15 mouse cellular contexts compared by ENCODE assay signal in the genomic region with DNA sequence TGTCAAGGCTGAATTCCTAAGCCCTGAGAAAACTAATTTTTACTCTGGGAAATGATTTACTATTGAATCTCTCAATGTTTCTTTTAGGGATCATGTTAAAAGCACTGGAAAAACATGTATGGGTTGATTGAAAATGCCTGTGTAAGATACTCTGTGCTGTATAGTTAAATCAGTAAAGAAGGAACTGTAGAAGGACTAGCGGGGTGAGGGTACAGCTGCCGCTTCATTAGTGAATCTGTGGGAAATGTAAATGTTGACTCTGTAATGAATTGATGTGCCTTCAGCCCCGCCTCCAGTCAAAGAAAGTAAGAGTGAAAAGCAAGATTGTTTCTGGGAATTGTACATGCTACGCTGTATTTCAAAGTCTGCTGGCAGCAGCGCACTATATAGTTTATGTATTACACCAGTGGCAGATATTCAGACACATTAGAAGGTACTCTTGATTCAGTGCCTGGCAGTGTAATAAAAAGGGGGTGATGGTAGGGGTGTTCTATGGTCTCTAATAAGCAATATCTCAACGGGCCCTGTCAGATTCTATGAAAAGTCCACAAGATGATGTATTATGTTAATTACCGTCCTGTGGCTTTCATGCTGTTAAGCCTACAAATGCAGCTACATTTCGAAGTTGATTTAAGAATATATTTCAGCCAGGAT.
DNase-seq lines count a peak whose midpoint lies in the region; ATAC-seq lines count a peak whose summit lies in the region.
"Had no signal": no experiment of that assay in that cellular context is flagged by ENCODE, and none has a peak within 500 bp of the region (broad histone marks: within the 10 kb centered on the region; RNA-seq: fewer than 3 reads in every experiment).

No protein-coding gene starts in this region.

- WGBS in neural tube, embryonic 11.5 days: 52% methylated on average over 8 of the region's 8 CpGs
- WGBS in midbrain, embryonic 14.5 days: 43% methylated on average over 8 of the region's 8 CpGs

- H3K4me2 ChIP-seq in neural tube, embryonic 11.5 days (ENCODE audit: low read depth): no peak overlapping the region
- H3K4me2 ChIP-seq in midbrain, embryonic 14.5 days (ENCODE audit: low read length): no peak overlapping the region
- H3K4me2 ChIP-seq: heart, embryonic 11.5 days; limb, embryonic 12.5 days had no signal

- no peaks in the 10 kb centered on the region for H3K9me3 ChIP-seq in neural tube, embryonic 11.5 days (ENCODE audit: control insufficient read depth, low read length)
- no peaks in the 10 kb centered on the region for H3K9me3 ChIP-seq in midbrain, embryonic 14.5 days (ENCODE audit: control insufficient read depth, low read length)
- H3K9me3 ChIP-seq: G1E; limb, embryonic 12.5 days had no signal

- H3K27ac ChIP-seq in neural tube, embryonic 11.5 days (ENCODE audit: low read depth, low read length): no peak overlapping the region
- H3K27ac ChIP-seq in midbrain, embryonic 14.5 days (replicated peaks; ENCODE audit: low read depth, low read length): no peak overlapping the region
- H3K27ac ChIP-seq: limb, embryonic 12.5 days had no signal

- no peak overlapping the region for H3K4me3 ChIP-seq in neural tube, embryonic 11.5 days (ENCODE audit: low read depth, low read length)
- H3K4me3 ChIP-seq in midbrain, embryonic 14.5 days (replicated peaks; ENCODE audit: low read depth, low read length): no peak overlapping the region
- H3K4me3 ChIP-seq: limb, embryonic 12.5 days had no signal

- peaks cover 5% of the 10 kb centered on the region; the same call in 1 of the 2 replicates for H3K4me1 ChIP-seq in neural tube, embryonic 11.5 days (ENCODE audit: control insufficient read depth, insufficient read depth, low read length)
- H3K4me1 ChIP-seq in midbrain, embryonic 14.5 days (ENCODE audit: control insufficient read depth, insufficient read depth, low read length): peaks cover 16% of the 10 kb centered on the region; the same call in 1 of the 2 replicates

- no peaks in the 10 kb centered on the region for H3K27me3 ChIP-seq in neural tube, embryonic 11.5 days (ENCODE audit: control insufficient read depth, insufficient read depth, low read length)
- H3K27me3 ChIP-seq in midbrain, embryonic 14.5 days (ENCODE audit: control insufficient read depth, insufficient read depth, low read length): no peaks in the 10 kb centered on the region

- H3K9ac ChIP-seq in neural tube, embryonic 11.5 days (ENCODE audit: low read length): no peak overlapping the region
- H3K9ac ChIP-seq in midbrain, embryonic 14.5 days (replicated peaks; ENCODE audit: low read length): no peak overlapping the region
- H3K9ac ChIP-seq: limb, embryonic 12.5 days; liver, postnatal 0 days had no signal

- intact Hi-C loops in heart, postnatal 36 days (cut with DNase I): loop anchor here (5.0 kb wide), 1 partner anchor 84 kb away; the partner anchor contains the start of gene E130308A19Rik

- ATAC-seq in neural tube, embryonic 11.5 days (ENCODE audit: insufficient read depth, low FRiP score, low TSS enrichment): peak; percentile 64
- peak; percentile 37; the same call in 1 of the 2 replicates for ATAC-seq in midbrain, embryonic 14.5 days (ENCODE audit: low FRiP score, low TSS enrichment)
- ATAC-seq: liver, postnatal 0 days had no signal

- H3K36me3 ChIP-seq in neural tube, embryonic 11.5 days (ENCODE audit: control insufficient read depth, insufficient read depth, low read length): no peaks in the 10 kb centered on the region
- no peaks in the 10 kb centered on the region for H3K36me3 ChIP-seq in midbrain, embryonic 14.5 days (ENCODE audit: control insufficient read depth, insufficient read depth, low read length)
- H3K36me3 ChIP-seq: limb, embryonic 12.5 days had no signal

- DNase-seq in heart, adult 11 months: peak; percentile 62
- no peak for DNase-seq in heart, postnatal 36 days
- DNase-seq in neural tube, embryonic 11.5 days (ENCODE audit: low spot score): peak; percentile 31
- DNase-seq in neural tube, embryonic 10.5 days (ENCODE audit: extremely low spot score, low spot score): no peak
- peak; percentile 42 for DNase-seq in midbrain, embryonic 14.5 days
- DNase-seq in adrenal gland, postnatal 4 days (ENCODE audit: low spot score in 2 of 2): no peak
- no peak for DNase-seq in cerebellum, postnatal 4 days (ENCODE audit: low spot score in 2 of 2)
- DNase-seq in yolk sac, embryonic 10.5 days (ENCODE audit: low spot score): no peak
- DNase-seq: cerebellum, adult 8-10 months; liver, postnatal 0 days; spleen, adult 18-20 months; thymus, adult 18-20 months had no signal

Comparison
In these comparisons a context has a peak if more than half of its experiments do, and no peak if none do; other contexts are left out.
1. DNase-seq: peak in heart, adult 11 months (single experiment), neural tube, embryonic 11.5 days (single experiment) and midbrain, embryonic 14.5 days (single experiment); none in heart, postnatal 36 days (0 of 2), neural tube, embryonic 10.5 days (single experiment), adrenal gland, postnatal 4 days (0 of 2), cerebellum, postnatal 4 days (0 of 2) and yolk sac, embryonic 10.5 days (single experiment).